Mouse (Mus musculus): ENCODE results near the gene Fan1.

- TF ChIP-seq EP300 (optimal IDR thresholded peaks at IDR 0.05) (no peak), CTCF (IDR thresholded peaks at IDR 0.05; ENCODE audit: low read depth) (no peak)
These were observed 15.2 kb downstream of the Fan1 start for GRCm38 (mm10) chr7:64358666-64359065.
